Mouse (Mus musculus) c-Kit-negative CD71-positive TER-119-positive erythroid progenitor cells, embryonic 14.5 days (primary cell): ENCODE data around the gene Neu4.
"Not testable (repeated sequence)": the region's sequence is repeated elsewhere in the genome, so short reads cannot be mapped to it uniquely, and the experiment has no call there.

ENCODE experiments used
- DNase-seq: peaks from one replicate; pipeline ENCODE4 v3.0.0-alpha.2; 2013; ENCODE audit warnings: low read depth, low spot score

Neu4 gene

DNA sequence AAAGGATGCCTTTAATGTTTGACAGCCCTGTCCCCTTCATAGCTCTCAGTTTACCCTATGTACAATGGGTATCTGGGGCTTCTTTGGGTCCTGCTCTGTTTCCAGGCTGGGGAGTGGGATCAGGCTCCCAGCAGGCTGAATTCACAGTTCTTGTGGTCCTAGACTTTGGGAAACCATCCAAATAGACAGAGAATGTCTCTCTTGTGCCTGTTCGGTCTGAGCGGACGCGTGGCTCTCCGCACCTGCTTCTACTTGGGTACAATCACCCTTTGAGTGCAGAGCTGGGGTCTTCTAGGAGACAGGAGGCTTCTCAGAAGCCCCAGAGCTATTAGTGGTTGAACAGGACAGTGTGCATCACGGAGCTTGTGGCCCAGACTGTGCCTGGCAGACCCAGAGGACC lies at the start of gene Neu4:
Neu4 (plus strand) TSS at position 301 of the 400 bp plus-strand sequence.
- DNase-seq, result no peak

DNA sequence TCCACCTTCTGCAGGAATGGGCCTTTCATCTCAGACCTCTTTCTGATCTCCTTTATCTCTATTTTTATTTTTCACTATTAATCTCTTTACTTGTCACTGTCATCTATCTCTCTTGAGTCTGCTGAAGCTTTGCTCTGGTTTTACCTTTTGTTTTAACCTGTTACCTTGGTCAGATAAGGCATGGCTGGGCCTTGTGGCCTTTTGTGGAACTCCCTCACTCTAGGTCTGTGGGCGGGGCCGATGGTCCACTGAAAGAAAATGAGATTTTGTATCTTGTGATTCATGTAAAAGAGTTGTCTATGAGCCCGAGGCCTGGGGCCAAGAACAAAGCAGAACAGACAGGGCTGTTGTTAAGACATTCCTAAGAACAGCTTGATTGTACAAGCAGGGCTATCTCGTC lies 49.5 kb upstream of the Neu4 start:
- DNase-seq, result not testable (repeated sequence)

DNA sequence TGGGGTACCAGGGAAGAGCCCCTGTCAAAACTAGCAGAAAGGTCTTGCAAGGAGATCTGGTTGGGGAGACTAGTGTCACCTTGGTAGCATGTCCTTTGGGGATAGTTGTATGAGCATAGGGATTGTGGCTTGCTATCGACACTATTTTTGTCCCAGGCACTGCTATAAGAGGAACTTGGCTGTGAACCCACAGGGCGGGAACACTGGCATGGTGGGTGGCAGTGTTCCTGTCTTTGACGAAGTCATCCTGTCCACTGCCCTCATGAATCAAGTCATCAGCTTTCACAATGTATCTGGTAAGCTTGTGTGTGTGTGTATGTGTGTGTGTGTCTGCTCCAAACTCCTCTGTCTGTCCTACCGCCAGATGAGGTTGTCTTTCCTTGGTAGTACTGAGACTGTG lies 44.5 kb upstream of the Neu4 start:
- not testable (repeated sequence) for DNase-seq

DNA sequence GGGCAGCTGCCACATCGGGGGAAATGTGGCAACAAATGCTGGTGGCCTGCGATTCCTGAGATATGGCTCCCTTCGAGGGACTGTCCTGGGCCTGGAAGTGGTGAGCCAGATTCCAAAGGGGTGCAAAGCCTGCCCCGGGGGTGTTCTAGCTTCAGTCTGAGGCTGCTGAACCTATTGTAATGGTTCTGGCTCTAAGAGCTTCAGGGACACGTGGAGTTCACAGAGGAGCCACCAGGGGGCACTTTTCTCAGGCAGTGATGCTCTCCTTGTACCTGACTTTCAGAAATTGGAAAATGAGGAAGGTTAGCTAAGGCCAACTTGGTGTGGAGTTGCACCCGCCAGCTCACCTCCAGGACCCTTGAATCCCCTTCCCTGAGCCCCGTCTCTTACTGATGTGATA lies 42.0 kb upstream of the Neu4 start:
- DNase-seq, result not testable (repeated sequence)

DNA sequence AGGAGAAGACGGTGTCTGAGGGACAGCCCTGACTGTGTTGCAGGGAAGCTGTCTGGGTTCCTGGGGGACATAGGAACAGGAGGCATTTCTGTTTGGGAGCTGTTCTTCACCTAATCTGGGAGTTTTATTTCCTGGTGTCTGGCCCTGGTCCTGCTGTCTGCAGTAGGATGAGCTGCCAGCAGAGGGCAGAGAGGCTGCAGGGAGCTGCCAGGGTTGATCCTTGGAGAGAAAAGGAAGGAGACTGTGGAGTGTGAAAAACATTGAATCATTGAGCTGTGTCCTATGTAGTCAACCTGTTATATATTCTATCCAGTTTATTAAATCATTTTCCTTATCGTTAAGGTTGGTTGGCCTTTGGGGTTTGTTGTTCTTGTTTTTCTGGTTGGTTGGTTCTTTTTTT lies 39.3 kb upstream of the Neu4 start:
- not testable (repeated sequence) for DNase-seq

DNA sequence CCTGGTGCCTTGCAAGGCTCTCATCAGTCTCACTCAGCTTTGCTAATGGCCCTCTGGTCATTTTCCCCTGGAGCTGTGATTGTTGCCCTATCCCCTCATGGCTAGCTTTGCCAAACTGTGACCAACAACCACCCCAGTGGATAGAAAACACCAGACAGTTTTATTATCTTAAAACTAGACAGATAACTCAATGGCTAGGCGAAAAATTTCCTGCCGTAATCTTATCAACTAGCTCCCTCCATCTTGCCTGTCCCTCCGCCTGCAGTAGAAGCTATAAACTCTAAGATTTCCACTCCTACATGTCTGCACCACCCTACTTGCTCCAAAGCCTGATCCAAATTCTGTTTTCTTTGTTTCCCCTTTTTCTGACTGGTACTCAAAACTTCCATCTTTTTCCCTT lies 34.1 kb upstream of the Neu4 start:
- no peak for DNase-seq

DNA sequence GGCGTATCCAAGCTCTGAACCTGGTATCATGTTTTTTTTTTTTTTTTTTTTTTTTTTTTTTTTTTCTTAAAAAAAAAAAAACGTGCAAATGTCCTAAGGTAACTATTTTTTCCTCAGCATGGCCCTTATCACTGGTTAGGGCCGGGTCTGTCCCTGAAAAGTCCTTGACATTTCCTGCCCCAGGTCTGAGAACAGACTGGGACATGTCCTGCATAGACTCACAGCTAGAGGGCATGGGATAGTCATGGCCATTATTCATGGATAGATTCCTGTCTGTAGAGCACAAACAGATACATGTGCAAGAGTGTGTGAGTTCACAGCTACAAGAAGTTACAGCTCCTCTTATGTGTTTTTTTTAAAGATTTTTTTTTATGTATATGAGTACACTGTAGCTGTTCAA lies 31.5 kb upstream of the Neu4 start:
- DNase-seq, result no peak

DNA sequence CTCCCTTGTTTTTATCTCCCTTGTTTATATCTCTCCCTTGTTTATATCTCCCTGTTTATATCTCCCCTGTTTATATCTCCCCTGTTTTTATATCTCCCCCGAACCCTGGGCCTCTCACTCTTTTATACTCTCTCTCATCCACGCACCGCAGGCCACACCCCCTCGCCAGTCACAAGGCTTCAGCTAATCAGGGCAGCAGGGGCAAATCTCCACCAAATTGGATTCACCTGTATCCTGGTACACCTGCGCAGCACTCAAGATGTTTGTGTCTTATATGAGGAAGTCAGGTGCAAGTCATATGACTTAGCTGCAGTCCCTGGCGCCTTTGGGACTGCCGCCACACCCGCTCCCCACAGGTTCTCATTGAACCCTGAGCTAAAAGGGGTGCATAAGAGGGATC lies 30.0 kb upstream of the Neu4 start, which contains the start of gene Gal3st2c:
Gal3st2c (plus strand) TSS at position 301 of the 400 bp plus-strand sequence.
- DNase-seq, result not testable (repeated sequence)

DNA sequence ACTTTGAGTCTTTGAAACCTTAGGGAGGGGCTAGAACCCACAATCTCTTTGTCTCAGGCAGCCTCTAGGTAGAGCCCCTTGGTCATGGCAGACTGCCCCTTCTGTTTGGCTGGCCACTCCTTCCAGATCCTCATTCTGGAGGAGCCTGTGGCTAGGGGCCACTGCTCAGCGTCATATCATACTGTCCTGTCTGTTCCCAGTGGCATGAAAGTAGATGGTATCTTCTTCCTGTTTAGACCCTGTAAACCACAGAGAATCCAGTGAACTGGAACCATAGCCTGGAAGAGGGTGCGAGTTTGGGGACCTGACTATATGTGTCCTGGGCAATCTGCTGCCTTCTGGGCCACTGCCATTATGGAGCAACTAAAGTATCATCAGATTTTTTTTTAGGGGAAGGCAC lies 29.2 kb upstream of the Neu4 start:
- not testable (repeated sequence) for DNase-seq

DNA sequence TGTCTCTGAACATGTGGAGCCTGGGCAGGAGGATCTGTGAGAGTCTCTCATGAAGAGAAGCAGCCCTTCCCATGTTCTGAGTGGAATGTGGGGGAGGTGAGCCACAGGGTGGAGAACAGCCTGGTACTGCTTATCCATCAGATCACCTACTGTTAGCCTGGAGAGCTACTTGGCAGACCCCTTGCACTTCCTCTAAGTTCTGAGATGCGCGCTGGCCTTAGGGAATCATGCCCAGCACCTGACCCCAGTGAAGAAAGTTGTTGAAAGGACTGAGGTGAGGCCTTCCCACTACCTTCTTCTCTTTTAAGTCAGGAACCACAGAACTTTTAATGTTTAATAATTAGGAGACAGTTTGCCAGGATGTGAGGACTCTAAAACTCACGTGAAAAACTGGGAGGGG lies 28.8 kb upstream of the Neu4 start:
- not testable (repeated sequence) for DNase-seq

DNA sequence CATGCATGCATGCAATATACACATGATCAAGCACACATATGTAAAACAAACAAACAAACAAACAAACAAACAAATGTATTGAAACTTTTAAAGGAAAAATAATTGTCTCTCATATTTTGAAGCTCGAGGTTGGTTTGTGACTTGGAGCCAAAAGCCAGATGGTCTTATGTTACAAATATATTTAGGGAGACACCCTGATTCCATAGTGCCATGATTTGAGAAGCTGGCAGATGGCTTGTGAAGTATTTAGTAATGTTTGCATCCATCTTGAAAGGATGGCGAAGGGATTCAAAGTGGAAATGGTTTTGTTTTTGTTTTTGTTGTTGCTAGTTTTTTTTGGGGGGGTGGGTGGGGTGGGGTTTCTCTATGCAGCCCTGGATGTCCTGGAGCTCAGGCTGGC lies 19.2 kb upstream of the Neu4 start:
- DNase-seq, result no peak

DNA sequence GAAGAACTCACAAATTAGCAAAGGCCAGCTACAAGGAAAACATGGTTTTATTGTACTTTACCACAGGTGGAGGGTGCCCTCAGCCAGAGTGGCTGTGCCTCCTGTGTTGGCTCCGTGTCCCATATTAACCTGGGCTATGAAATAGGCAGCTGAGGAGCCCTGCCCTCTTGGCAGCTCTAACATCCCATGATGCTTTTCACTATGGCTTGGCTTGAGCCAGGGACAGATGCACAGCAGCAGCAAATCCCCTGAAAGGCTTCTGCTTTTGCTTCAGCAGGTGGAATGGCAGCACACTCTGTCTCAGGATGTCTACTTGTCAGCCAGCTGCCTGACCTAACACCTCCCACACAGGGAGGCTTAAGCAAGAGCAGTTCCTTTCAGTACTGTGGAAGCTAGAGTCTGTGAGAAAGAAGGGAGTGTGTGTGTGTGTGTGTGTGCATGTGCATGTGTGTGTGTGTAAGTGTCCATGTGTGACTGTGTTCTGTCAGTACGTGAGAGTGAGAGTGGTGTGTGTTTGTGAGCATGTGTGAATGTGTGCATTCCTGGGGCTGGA lies 14.2 kb upstream of the Neu4 start:
- not testable (repeated sequence) for DNase-seq

DNA sequence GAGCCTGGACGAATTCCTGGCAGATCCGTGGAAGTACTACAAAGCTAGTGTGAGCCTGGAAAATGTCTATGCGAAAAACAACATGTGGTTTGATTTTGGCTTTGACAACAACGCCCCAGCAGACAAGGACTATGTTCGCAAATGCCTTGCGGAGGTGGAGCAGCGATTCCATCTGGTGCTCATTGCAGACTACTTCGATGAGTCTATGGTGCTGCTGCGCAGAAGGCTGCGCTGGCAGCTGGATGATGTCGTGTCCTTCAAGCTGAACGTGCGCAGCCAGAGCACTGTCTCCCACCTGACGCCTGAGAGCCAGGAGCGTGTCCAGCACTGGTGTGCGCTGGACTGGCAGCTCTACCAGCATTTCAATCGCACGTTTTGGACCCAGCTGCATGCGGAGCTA lies 11.4 kb upstream of the Neu4 start:
- not testable (repeated sequence) for DNase-seq

DNA sequence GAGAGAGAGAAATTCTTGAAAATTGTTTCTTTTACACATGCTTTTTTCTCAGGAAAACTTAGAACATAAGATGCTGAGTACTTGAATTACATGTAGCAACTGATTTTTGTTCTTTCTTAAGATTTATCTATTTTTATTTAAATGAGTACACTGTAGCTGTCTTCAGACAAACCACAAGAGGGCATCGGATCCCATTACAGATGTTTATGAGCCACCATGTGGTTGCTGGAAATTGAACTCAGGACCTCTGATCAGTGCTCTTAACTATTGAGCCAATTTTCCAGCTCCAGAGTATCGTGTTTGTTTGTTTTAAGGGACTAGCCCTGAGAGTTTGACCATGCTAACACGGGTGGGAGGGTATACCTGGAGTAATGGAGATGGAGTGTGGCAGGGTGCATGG lies 8.6 kb upstream of the Neu4 start:
- DNase-seq, result no peak

DNA sequence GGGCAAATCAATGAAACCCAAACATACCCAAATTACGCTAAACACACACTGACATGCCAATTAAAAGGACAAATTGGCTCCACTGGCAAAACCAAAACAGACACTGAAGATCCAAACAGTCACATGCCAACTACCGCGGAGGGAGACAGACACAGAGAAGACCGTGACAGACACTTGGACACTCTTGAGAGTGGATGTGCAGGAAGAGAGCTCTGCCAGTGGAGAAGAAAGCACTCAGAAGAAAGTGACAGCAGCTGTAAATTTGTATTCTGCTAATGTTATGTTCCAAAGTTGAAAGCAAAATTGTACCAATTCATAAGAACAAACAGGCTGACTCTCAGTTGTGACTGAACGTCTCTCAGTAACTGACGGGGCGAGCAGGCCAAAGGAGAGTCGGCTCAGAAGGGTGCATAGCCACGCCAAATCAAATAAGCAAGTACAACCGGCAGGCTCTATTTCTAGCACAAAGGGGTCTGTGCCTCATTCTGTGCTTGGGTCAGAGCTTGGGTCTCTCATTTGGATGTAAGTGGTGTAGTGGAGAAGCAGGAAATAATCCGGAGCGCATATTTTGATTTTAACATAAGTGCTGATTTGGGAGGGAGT lies 7.4 kb downstream of the Neu4 start:
- no peak for DNase-seq

DNA sequence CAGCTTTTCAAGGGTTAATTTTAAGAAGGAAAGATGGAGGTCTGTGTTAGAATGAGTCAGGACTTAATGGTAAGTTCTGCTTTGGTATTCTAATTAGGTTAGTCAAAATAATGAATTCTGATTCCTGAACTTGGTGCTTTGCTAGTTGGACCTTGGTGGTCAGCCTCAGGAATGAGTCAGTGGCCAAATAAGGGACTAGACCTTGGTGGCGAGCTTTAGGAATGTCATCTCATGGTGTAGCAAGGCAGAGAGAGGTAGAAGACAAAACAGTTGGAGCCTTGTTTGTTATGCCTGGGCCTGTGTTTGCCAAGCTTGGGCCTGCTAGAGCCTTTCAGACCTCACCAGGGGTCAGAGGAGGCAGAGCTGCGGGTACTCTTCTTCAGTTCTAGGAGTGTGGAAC lies 8.5 kb downstream of the Neu4 start:
- no peak for DNase-seq

DNA sequence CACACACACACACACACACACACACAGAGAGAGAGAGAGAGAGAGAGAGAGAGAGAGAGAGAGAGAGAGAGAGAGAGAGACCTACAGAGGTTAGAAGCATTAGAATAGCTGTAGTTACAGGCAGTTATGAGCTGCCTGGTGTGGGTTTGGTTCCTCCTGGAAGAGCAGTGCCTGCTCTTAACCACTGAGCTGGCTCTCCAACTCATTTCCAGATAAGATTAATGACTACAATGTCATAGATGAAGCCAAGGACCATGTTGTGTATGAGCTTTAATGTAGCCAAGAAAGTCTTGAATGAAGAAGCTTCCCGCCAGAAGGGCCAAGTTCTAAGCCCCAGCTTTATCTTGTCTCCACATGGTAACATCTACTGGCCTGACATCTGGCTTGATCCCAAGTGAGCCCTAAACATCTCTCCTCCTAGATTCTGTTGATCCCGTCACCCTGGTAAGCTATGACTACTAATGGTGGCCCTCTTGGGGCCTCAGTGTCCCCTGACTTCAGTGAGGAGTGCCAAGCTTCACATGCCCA lies 12.9 kb downstream of the Neu4 start:
- DNase-seq, result no peak

DNA sequence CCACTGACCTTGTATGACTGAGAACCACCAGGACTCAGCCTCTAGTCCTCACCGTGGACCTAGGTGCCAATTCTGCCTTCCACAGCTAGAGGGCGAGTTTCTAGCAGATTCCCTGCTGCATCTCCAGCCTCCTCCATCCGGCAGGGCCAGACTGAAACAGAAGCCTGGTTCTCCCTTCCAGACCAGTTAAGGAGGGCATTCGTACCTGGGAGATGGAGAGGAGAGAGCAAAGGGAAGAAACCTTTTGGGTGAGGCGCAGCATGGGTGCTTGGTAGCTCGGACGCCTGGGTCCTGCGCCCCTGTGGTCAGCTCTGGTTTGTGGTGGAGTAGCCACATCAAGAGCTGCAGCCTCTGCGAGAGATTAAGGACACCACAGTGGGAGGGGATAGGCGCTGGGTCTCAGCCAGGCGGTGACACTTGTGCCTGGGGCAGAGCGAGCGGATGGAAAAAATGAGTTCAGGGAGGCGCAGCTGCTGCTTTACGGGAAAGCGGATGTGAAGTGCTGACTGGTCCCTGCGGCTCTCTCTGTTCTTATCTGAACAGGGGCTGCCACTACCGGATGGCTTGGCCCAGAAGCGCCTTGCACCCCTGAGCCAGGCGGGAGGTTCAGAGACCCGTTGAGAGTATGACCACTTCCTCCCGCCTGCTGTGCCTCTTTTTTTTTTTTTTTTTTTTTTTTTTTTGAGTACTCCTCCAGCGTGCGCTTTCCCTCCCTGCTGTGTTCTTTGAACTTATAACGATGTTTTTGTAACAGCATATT lies 14.9 kb downstream of the Neu4 start:
- DNase-seq, result no peak

DNA sequence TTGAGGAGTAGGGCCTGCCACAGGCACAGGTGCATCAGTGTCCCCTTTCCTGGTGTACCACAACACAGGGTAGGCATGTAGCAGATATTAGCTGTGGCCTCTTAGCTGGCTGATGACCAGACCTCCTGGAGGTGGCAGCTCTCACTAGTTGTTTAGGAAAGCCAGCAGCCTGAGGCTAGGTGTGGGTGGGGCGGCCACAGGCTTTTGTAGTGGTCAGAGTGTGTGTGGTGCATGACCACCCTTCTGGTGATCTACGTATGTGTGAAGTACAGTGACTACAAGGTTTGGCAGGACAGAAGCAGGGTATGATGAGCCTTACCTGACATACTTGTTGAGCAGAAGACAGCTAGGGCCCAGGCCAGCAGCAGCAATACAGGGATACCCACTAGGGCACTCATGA lies 20.1 kb downstream of the Neu4 start:
- DNase-seq, result no peak

DNA sequence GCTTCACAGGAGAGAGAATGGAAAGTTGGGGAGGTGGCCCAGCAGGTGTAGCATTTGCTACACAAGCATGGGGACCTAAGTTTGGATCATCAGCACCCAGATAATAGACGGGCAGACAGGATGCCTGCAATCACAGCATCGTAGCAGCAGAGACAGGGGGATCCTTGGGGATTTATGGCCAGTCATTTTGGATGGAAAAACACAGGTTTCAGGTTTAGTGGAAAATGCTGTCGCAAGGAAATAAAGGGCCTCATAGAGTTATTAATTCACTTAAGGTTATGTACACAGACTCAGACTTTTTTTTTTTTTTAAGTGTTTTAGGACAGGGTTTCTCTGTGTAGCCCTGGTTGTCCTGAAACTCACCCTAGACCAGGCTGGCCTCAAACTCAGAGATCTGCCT lies 25.3 kb downstream of the Neu4 start:
- no peak for DNase-seq

DNA sequence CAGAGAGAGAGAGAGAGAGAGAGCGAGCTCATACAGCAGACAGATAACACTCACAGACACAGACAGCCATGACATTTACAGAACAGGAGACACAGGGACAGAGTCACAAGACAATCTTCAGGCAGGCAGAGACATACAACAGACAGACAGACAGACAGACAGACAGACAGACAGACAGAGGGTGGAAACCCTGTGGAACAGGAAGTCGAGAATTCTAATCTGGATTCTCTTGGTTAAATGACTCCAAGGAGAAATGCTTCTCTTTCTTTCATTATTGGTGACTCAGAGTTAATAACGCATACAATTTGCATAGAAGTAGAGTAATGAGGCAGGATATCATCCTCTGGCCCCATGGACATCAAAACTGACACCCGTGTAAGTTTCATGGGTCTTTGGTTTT lies 26.3 kb downstream of the Neu4 start:
- DNase-seq, result no peak

DNA sequence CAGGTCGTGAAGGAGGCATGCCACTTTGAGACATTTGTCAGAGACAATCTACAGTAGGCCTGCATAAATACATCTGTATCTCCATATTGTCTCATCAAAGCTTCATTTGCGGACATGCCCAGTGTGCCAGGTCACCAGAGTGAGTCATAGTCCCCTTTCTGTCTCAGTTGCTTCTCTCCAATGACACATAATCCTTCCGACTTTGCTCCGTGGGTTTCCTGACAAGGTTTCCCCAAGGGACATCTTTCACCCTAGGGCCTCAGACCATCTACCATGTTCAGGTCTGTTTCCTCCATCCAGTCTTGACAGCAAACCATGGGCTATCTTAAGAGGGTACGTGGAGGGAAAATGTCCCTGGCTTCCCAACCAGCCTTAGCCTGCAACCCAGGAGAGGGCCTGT lies 30.9 kb downstream of the Neu4 start:
- DNase-seq, result no peak

DNA sequence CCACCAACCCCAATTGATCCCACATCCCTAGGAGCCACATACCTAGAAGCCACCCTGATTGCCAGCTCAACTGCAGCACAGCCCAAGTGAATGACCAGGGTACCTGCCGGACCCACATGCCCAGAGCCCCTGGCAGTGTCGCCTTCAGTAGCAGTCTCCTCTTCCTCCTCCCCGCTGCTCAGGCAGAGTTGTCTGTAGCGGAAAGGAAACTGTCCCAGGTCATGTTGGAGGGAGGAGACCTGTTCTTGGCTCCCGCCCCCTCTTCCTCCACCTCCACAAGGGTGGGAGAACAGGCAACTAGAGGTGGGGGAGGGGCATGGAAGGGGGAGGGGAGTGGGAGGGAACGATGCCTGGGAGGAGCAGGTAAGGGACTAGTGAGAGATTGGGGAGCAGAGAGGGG lies 32.1 kb downstream of the Neu4 start, which contains the start of gene Pdcd1:
Pdcd1 (minus strand) TSS at position 181 of the 400 bp plus-strand sequence.
- DNase-seq, result no peak
